Mouse (Mus musculus): ENCODE results near the gene Gpr88. TPM values are rescaled to one million over a fixed set of nuclear protein-coding genes. Genes with fewer than 3 reads are reported as not detected.

The Gpr88 gene
- total RNA-seq (2021), result not detected
- long read RNA-seq, experiment 1, result 0 reads
- long read RNA-seq, experiment 2, result 0 reads

GRCm38 (mm10) chr3:116253077-116253531 lies at the start of gene Gpr88:
Gene Gpr88 (minus strand): TSS chr3:116253503.
- DNase-seq (ENCODE audit: low spot score), result peak; percentile 30

- no peak for DNase-seq (ENCODE audit: low spot score)
These were observed 49.3 kb upstream of the Gpr88 start for GRCm38 (mm10) chr3:116302581-116302980.

- no peak for DNase-seq (ENCODE audit: low spot score)
These were observed 48.5 kb upstream of the Gpr88 start for GRCm38 (mm10) chr3:116301754-116302153.

GRCm38 (mm10) chr3:116298727-116299126 lies 45.4 kb upstream of the Gpr88 start:
- DNase-seq (ENCODE audit: low spot score), result no peak

- DNase-seq (ENCODE audit: low spot score), result no peak
These were observed 44.7 kb upstream of the Gpr88 start for GRCm38 (mm10) chr3:116298003-116298402.

GRCm38 (mm10) chr3:116297170-116297569 lies 43.9 kb upstream of the Gpr88 start:
- no peak for DNase-seq (ENCODE audit: low spot score)

- DNase-seq (ENCODE audit: low spot score), result no peak
These were observed 36.9 kb upstream of the Gpr88 start for GRCm38 (mm10) chr3:116290041-116290815.

- peak; percentile 24 for DNase-seq (ENCODE audit: low spot score)
These were observed 35.5 kb upstream of the Gpr88 start for GRCm38 (mm10) chr3:116288833-116289232.

GRCm38 (mm10) chr3:116284735-116285134 lies 31.4 kb upstream of the Gpr88 start:
- no peak for DNase-seq (ENCODE audit: low spot score)

- no peak for DNase-seq (ENCODE audit: low spot score)
These were observed 30.7 kb upstream of the Gpr88 start for GRCm38 (mm10) chr3:116283996-116284395.

- DNase-seq (ENCODE audit: low spot score), result no peak
These were observed 28.4 kb upstream of the Gpr88 start for GRCm38 (mm10) chr3:116281663-116282062.

GRCm38 (mm10) chr3:116277146-116277545 lies 23.8 kb upstream of the Gpr88 start:
- no peak for DNase-seq (ENCODE audit: low spot score)

- DNase-seq (ENCODE audit: low spot score), result no peak
These were observed 18.4 kb upstream of the Gpr88 start for GRCm38 (mm10) chr3:116271679-116272078.

- DNase-seq (ENCODE audit: low spot score), result no peak
These were observed 13.8 kb upstream of the Gpr88 start for GRCm38 (mm10) chr3:116267036-116267654.

- DNase-seq (ENCODE audit: low spot score), result no peak
These were observed 13.1 kb upstream of the Gpr88 start for GRCm38 (mm10) chr3:116266360-116266759.

- DNase-seq (ENCODE audit: low spot score), result no peak
These were observed 10.7 kb upstream of the Gpr88 start for GRCm38 (mm10) chr3:116263977-116264376.

GRCm38 (mm10) chr3:116263061-116263460 lies 9.8 kb upstream of the Gpr88 start:
- peak; percentile 32 for DNase-seq (ENCODE audit: low spot score)

GRCm38 (mm10) chr3:116256104-116256503 lies 2.8 kb upstream of the Gpr88 start:
- DNase-seq (ENCODE audit: low spot score), result no peak

- peak; percentile 3 for DNase-seq (ENCODE audit: low spot score)
These were observed 855 bp downstream of the Gpr88 start for GRCm38 (mm10) chr3:116252255-116253040.

- DNase-seq (ENCODE audit: low spot score), result peak; percentile 4
These were observed 1.6 kb downstream of the Gpr88 start for GRCm38 (mm10) chr3:116251481-116252254.

GRCm38 (mm10) chr3:116249026-116249425 lies 4.3 kb downstream of the Gpr88 start:
- DNase-seq (ENCODE audit: low spot score), result no peak
